Mouse (Mus musculus): Measurements from ENCODE around the gene Alkbh6. TPM values are rescaled to one million over a fixed set of nuclear protein-coding genes. Genes with fewer than 3 reads are reported as not detected.

The Alkbh6 gene
- total and polyA plus RNA-seq, 3 experiments, result 18.5 to 44.2 (median 22.1) TPM

GRCm38 (mm10) chr7:30328379-30328778 lies 19.9 kb downstream of the Alkbh6 start:
- ATAC-seq (ENCODE audit: extremely low read depth, insufficient number of reproducible peaks, low FRiP score, poor library complexity, severe bottlenecking), result no peak
- H3K27me3 ChIP-seq (ENCODE audit: insufficient read depth, low read length), result peaks cover 18% of the 10 kb centered on the region
- H3K4me3 ChIP-seq (ENCODE audit: low read depth, low read length), result no peak overlapping the region
- H3K36me3 ChIP-seq (replicated peaks), result no peaks in the 10 kb centered on the region
- H3K4me1 ChIP-seq (ENCODE audit: insufficient read depth, low read depth, low read length), result peaks cover 12% of the 10 kb centered on the region
- DNase-seq (ENCODE audit: low spot score), result no peak
- TF ChIP-seq TAL1 (conservative IDR thresholded peaks at IDR 0.05; ENCODE audit: low read depth, low read length), result no peak
- TF ChIP-seq POLR2AphosphoS5 (IDR thresholded peaks at IDR 0.05; ENCODE audit: insufficient replicate concordance, low read depth, low read length), result no peak
- no peak for TF ChIP-seq GATA2 (IDR thresholded peaks at IDR 0.05; ENCODE audit: borderline replicate concordance, low read depth, low read length)
- TF ChIP-seq CTCF (IDR thresholded peaks at IDR 0.05; ENCODE audit: low read depth, low read length), result no peak
- TF ChIP-seq GATA1 (IDR thresholded peaks at IDR 0.05; ENCODE audit: borderline replicate concordance, low read length), result no peak
- 0 out of 2 replicates have a peak, but pooled peaks cover 3% of the 10 kb centered on the region for H3K9me3 ChIP-seq (replicated peaks)

GRCm38 (mm10) chr7:30331887-30332286 lies 23.4 kb downstream of the Alkbh6 start:
- H3K4me3 ChIP-seq (ENCODE audit: low read depth, low read length), result no peak overlapping the region
- H3K4me1 ChIP-seq (ENCODE audit: insufficient read depth, low read depth, low read length), result peaks cover 14% of the 10 kb centered on the region
- DNase-seq (ENCODE audit: low spot score), result peak; percentile 54
- TF ChIP-seq GATA2 (IDR thresholded peaks at IDR 0.05; ENCODE audit: borderline replicate concordance, low read depth, low read length) (no peak), GATA1 (IDR thresholded peaks at IDR 0.05; ENCODE audit: borderline replicate concordance, low read length) (no peak), TAL1 (conservative IDR thresholded peaks at IDR 0.05; ENCODE audit: low read depth, low read length) (no peak), CTCF (IDR thresholded peaks at IDR 0.05; ENCODE audit: low read depth, low read length) (peak; percentile 75), POLR2AphosphoS5 (IDR thresholded peaks at IDR 0.05; ENCODE audit: insufficient replicate concordance, low read depth, low read length) (no peak)
- 0 out of 2 replicates have a peak, but pooled peaks have one; percentile 15 for ATAC-seq (ENCODE audit: extremely low read depth, insufficient number of reproducible peaks, low FRiP score, poor library complexity, severe bottlenecking)
- H3K27me3 ChIP-seq (ENCODE audit: insufficient read depth, low read length), result peaks cover 38% of the 10 kb centered on the region
- no peaks in the 10 kb centered on the region for H3K9me3 ChIP-seq (replicated peaks)
- H3K36me3 ChIP-seq (replicated peaks), result no peaks in the 10 kb centered on the region

GRCm38 (mm10) chr7:30332622-30333259 lies 24.2 kb downstream of the Alkbh6 start:
- Histone ChIP-seq H3K27me3 (ENCODE audit: insufficient read depth, low read length) (peaks cover 30% of the 10 kb centered on the region), H3K4me1 (ENCODE audit: insufficient read depth, low read depth, low read length) (peaks cover 11% of the 10 kb centered on the region), H3K9me3 (replicated peaks) (no peaks in the 10 kb centered on the region), H3K4me3 (ENCODE audit: low read depth, low read length) (no peak overlapping the region), H3K36me3 (replicated peaks) (no peaks in the 10 kb centered on the region)
- ATAC-seq (ENCODE audit: extremely low read depth, insufficient number of reproducible peaks, low FRiP score, poor library complexity, severe bottlenecking) (no peak), DNase-seq (ENCODE audit: low spot score) (no peak)
- no peak for TF ChIP-seq TAL1 (conservative IDR thresholded peaks at IDR 0.05; ENCODE audit: low read depth, low read length)
- no peak for TF ChIP-seq POLR2AphosphoS5 (IDR thresholded peaks at IDR 0.05; ENCODE audit: insufficient replicate concordance, low read depth, low read length)
- TF ChIP-seq CTCF (IDR thresholded peaks at IDR 0.05; ENCODE audit: low read depth, low read length), result no peak
- no peak for TF ChIP-seq GATA2 (IDR thresholded peaks at IDR 0.05; ENCODE audit: borderline replicate concordance, low read depth, low read length)
- TF ChIP-seq GATA1 (IDR thresholded peaks at IDR 0.05; ENCODE audit: borderline replicate concordance, low read length), result no peak

GRCm38 (mm10) chr7:30333436-30333835 lies 24.9 kb downstream of the Alkbh6 start:
- Histone ChIP-seq H3K9me3 (replicated peaks) (no peaks in the 10 kb centered on the region), H3K4me3 (ENCODE audit: low read depth, low read length) (no peak overlapping the region), H3K36me3 (replicated peaks) (no peaks in the 10 kb centered on the region), H3K4me1 (ENCODE audit: insufficient read depth, low read depth, low read length) (peaks cover 11% of the 10 kb centered on the region), H3K27me3 (ENCODE audit: insufficient read depth, low read length) (peaks cover 29% of the 10 kb centered on the region)
- TF ChIP-seq TAL1 (conservative IDR thresholded peaks at IDR 0.05; ENCODE audit: low read depth, low read length) (no peak), CTCF (IDR thresholded peaks at IDR 0.05; ENCODE audit: low read depth, low read length) (no peak), POLR2AphosphoS5 (IDR thresholded peaks at IDR 0.05; ENCODE audit: insufficient replicate concordance, low read depth, low read length) (no peak), GATA1 (IDR thresholded peaks at IDR 0.05; ENCODE audit: borderline replicate concordance, low read length) (no peak), GATA2 (IDR thresholded peaks at IDR 0.05; ENCODE audit: borderline replicate concordance, low read depth, low read length) (no peak)
- DNase-seq (ENCODE audit: low spot score) (peak; percentile 46), ATAC-seq (ENCODE audit: extremely low read depth, insufficient number of reproducible peaks, low FRiP score, poor library complexity, severe bottlenecking) (no peak)

GRCm38 (mm10) chr7:30334563-30334962 lies 26.0 kb downstream of the Alkbh6 start:
- peaks cover 11% of the 10 kb centered on the region for H3K4me1 ChIP-seq (ENCODE audit: insufficient read depth, low read depth, low read length)

GRCm38 (mm10) chr7:30335688-30336087 lies 27.2 kb downstream of the Alkbh6 start:
- H3K4me1 ChIP-seq (ENCODE audit: insufficient read depth, low read depth, low read length), result peaks cover 11% of the 10 kb centered on the region
- TF ChIP-seq GATA2 (IDR thresholded peaks at IDR 0.05; ENCODE audit: borderline replicate concordance, low read depth, low read length), result no peak
- no peak for TF ChIP-seq POLR2AphosphoS5 (IDR thresholded peaks at IDR 0.05; ENCODE audit: insufficient replicate concordance, low read depth, low read length)
- no peak for TF ChIP-seq TAL1 (conservative IDR thresholded peaks at IDR 0.05; ENCODE audit: low read depth, low read length)
- no peak for TF ChIP-seq GATA1 (IDR thresholded peaks at IDR 0.05; ENCODE audit: borderline replicate concordance, low read length)
- TF ChIP-seq CTCF (IDR thresholded peaks at IDR 0.05; ENCODE audit: low read depth, low read length), result no peak
- H3K9me3 ChIP-seq (replicated peaks), result no peaks in the 10 kb centered on the region
- no peak for ATAC-seq (ENCODE audit: extremely low read depth, insufficient number of reproducible peaks, low FRiP score, poor library complexity, severe bottlenecking)
- no peak for DNase-seq (ENCODE audit: low spot score)
- no peaks in the 10 kb centered on the region for H3K36me3 ChIP-seq (replicated peaks)
- peaks cover 29% of the 10 kb centered on the region for H3K27me3 ChIP-seq (ENCODE audit: insufficient read depth, low read length)
- H3K4me3 ChIP-seq (ENCODE audit: low read depth, low read length), result no peak overlapping the region

More at GRCm38 (mm10) chr7:30334563-30334962, 26.0 kb downstream of the Alkbh6 start:
- Histone ChIP-seq H3K27me3 (ENCODE audit: insufficient read depth, low read length) (peaks cover 30% of the 10 kb centered on the region), H3K4me3 (ENCODE audit: low read depth, low read length) (no peak overlapping the region), H3K36me3 (replicated peaks) (no peaks in the 10 kb centered on the region), H3K9me3 (replicated peaks) (no peaks in the 10 kb centered on the region)
- no peak for TF ChIP-seq GATA2 (IDR thresholded peaks at IDR 0.05; ENCODE audit: borderline replicate concordance, low read depth, low read length)
- TF ChIP-seq CTCF (IDR thresholded peaks at IDR 0.05; ENCODE audit: low read depth, low read length), result no peak
- no peak for TF ChIP-seq TAL1 (conservative IDR thresholded peaks at IDR 0.05; ENCODE audit: low read depth, low read length)
- no peak for TF ChIP-seq POLR2AphosphoS5 (IDR thresholded peaks at IDR 0.05; ENCODE audit: insufficient replicate concordance, low read depth, low read length)
- no peak for TF ChIP-seq GATA1 (IDR thresholded peaks at IDR 0.05; ENCODE audit: borderline replicate concordance, low read length)
- DNase-seq (ENCODE audit: low spot score), result no peak
- no peak for ATAC-seq (ENCODE audit: extremely low read depth, insufficient number of reproducible peaks, low FRiP score, poor library complexity, severe bottlenecking)
